Mouse (Mus musculus): Measurements from ENCODE around the gene Cdca7l. TPM values are rescaled to one million over a fixed set of nuclear protein-coding genes. Genes with fewer than 3 reads are reported as not detected.

Cdca7l gene
- 2.6 TPM for polyA plus RNA-seq (2014; fragmentation: Illumina TruSeq; extraction: RNeasy Lipid Tissue Mini Kit (QIAGEN cat#74804); ENCODE audit: low read depth, low replicate concordance)

GRCm38 (mm10) chr12:117803989-117804388, at the start of gene Cdca7l:
Gene Cdca7l (plus strand): TSS chr12:117804289.

Data from adrenal gland, adult 10 weeks (tissue).